In the genomic region with DNA sequence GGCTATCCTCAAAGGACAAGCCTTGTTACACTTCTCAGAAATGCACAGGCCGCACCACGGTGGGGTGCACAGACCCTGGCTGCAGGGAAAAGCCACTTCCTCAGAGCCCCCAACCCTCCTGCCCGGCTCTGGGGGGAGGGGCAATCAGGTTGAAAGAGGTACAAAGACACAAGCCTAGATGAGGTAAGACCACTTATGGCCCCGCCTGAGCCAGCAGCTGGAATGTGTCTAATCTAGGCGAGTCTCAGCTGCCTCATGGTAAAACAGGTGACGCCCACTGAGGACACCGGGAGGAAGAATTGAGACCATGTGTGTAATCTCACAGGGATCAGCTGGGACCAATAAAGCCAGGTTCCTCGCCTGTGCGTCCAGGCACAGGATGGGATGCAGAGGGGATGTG, we compare ENCODE assay signal across 14 mouse cellular contexts. TPM values are rescaled to one million over a fixed set of nuclear protein-coding genes. Genes with fewer than 3 reads are reported as not detected.
A peak's percentile ranks its signal among the peaks of the same experiment; 100 is the strongest.
DNase-seq lines count a peak whose midpoint lies in the region; ATAC-seq and TF ChIP-seq lines count a peak whose summit lies in the region.
"Had no signal": no experiment of that assay in that cellular context is flagged by ENCODE, and none has a peak within 500 bp of the region (broad histone marks: within the 10 kb centered on the region; RNA-seq: fewer than 3 reads in every experiment).

No protein-coding gene starts in this region.

- H3K36me3 ChIP-seq in intestine, embryonic 14.5 days (ENCODE audit: control insufficient read depth, insufficient read depth, low read length): no peaks in the 10 kb centered on the region; the same call in 1 of the 2 replicates
- no peaks in the 10 kb centered on the region for H3K36me3 ChIP-seq in intestine, postnatal 0 days (ENCODE audit: control insufficient read depth, insufficient read depth)
- no peaks in the 10 kb centered on the region for H3K36me3 ChIP-seq in limb, embryonic 13.5 days
- H3K36me3 ChIP-seq: G1E had no signal

- 42% methylated on average over 9 of the region's 9 CpGs for WGBS in intestine, embryonic 14.5 days
- 33% methylated on average over 9 of the region's 9 CpGs for WGBS in intestine, postnatal 0 days
- WGBS in limb, embryonic 13.5 days: 10% methylated on average over 9 of the region's 9 CpGs

- H3K4me3 ChIP-seq in intestine, embryonic 14.5 days (ENCODE audit: low read depth, low read length): no peak overlapping the region
- H3K4me3 ChIP-seq in intestine, postnatal 0 days (ENCODE audit: low read depth, low read length): no peak overlapping the region
- no peak overlapping the region for H3K4me3 ChIP-seq in limb, embryonic 13.5 days
- H3K4me3 ChIP-seq: layer of hippocampus, adult 2 months had no signal

- no peak overlapping the region for H3K9ac ChIP-seq in intestine, embryonic 14.5 days (ENCODE audit: low read length)
- H3K9ac ChIP-seq in intestine, postnatal 0 days (ENCODE audit: low read depth, low read length): no peak overlapping the region
- no peak overlapping the region for H3K9ac ChIP-seq in limb, embryonic 13.5 days

- H3K9me3 ChIP-seq in intestine, embryonic 14.5 days (ENCODE audit: control insufficient read depth, low read length): no peaks in the 10 kb centered on the region
- H3K9me3 ChIP-seq in intestine, postnatal 0 days (ENCODE audit: control insufficient read depth): no peaks in the 10 kb centered on the region
- no peaks in the 10 kb centered on the region for H3K9me3 ChIP-seq in limb, embryonic 13.5 days
- H3K9me3 ChIP-seq: G1E had no signal

- H3K4me2 ChIP-seq in intestine, embryonic 14.5 days (ENCODE audit: low read length): no peak overlapping the region
- H3K4me2 ChIP-seq in intestine, postnatal 0 days (replicated peaks; ENCODE audit: low read depth): no peak overlapping the region; the same call in 1 of the 2 replicates
- no peak overlapping the region for H3K4me2 ChIP-seq in limb, embryonic 13.5 days (replicated peaks)

- H3K27me3 ChIP-seq in intestine, embryonic 14.5 days (replicated peaks; ENCODE audit: control insufficient read depth, insufficient read depth, low read length): no peaks in the 10 kb centered on the region
- H3K27me3 ChIP-seq in intestine, postnatal 0 days (replicated peaks; ENCODE audit: control insufficient read depth, insufficient read depth, low read length): no peaks in the 10 kb centered on the region
- no peaks in the 10 kb centered on the region for H3K27me3 ChIP-seq in limb, embryonic 13.5 days

- ATAC-seq in intestine, embryonic 14.5 days (replicated peaks; ENCODE audit: low FRiP score, low TSS enrichment, low read depth): 0 out of 2 replicates have a peak, but pooled peaks have one; percentile 12
- ATAC-seq in intestine, postnatal 0 days: no peak
- 0 out of 2 replicates have a peak, but pooled peaks have one; percentile 28 for ATAC-seq in limb, embryonic 13.5 days (ENCODE audit: low FRiP score, low read depth)

- DNase-seq in intestine, embryonic 14.5 days (ENCODE audit: low spot score): no peak
- DNase-seq in ES-CJ7 (ENCODE audit: low read depth, low spot score): peak; percentile 76
- DNase-seq in embryo, embryonic 10 days (ENCODE audit: low spot score): peak; percentile 64
- no peak for DNase-seq in urinary bladder, postnatal 14 days (ENCODE audit: low spot score)
- no peak for DNase-seq in right cerebral cortex, adult 18-20 months
- DNase-seq: adrenal gland, adult 8-10 months; cerebellum, adult 11-12 months; gastrocnemius, postnatal 36 days; spleen, adult 18-20 months; thymus, postnatal 36 days had no signal

- no peak overlapping the region for H3K27ac ChIP-seq in intestine, embryonic 14.5 days (ENCODE audit: low read depth)
- no peak overlapping the region for H3K27ac ChIP-seq in intestine, postnatal 0 days (ENCODE audit: low read depth, low read length)
- H3K27ac ChIP-seq in limb, embryonic 13.5 days: peak overlapping the region; percentile 0; the same call in 1 of the 2 replicates
- H3K27ac ChIP-seq: layer of hippocampus, adult 2 months had no signal

- H3K4me1 ChIP-seq in intestine, embryonic 14.5 days (replicated peaks; ENCODE audit: control insufficient read depth, insufficient read depth, low read length): peaks cover 46% of the 10 kb centered on the region
- peaks cover 28% of the 10 kb centered on the region for H3K4me1 ChIP-seq in intestine, postnatal 0 days (replicated peaks; ENCODE audit: control insufficient read depth, insufficient read depth, low read length)
- H3K4me1 ChIP-seq in limb, embryonic 13.5 days: peaks cover 85% of the 10 kb centered on the region

- TF ChIP-seq CTCF in intestine, postnatal 0 days (IDR thresholded peaks at IDR 0.05; ENCODE audit: low read depth): no peak

RNA-seq across cellular contexts. Expression of gene Shb, which starts 25.2 kb away (rescaled TPM):
- polyA plus RNA-seq in intestine, embryonic 14.5 days (2014; fragmentation: Nextera tagmentation; extraction: Ambion mirVana): 5.3 and 7.3 TPM in 2 replicates
- polyA plus RNA-seq in intestine, postnatal 0 days (2015; fragmentation: Nextera tagmentation; extraction: Ambion mirVana): 7.2 and 7.5 TPM in 2 replicates
- polyA plus RNA-seq in limb, embryonic 13.5 days (2015; fragmentation: Nextera tagmentation; extraction: Ambion mirVana): 3.9 TPM in 2 replicates
- polyA plus RNA-seq: G1E had no signal

Comparison
In these comparisons a context has a peak if more than half of its experiments do, and no peak if none do; other contexts are left out.
1. DNase-seq: peak in ES-CJ7 (single experiment) and embryo, embryonic 10 days (single experiment); none in intestine, embryonic 14.5 days (single experiment), urinary bladder, postnatal 14 days (single experiment) and right cerebral cortex, adult 18-20 months (single experiment).